Mouse (Mus musculus) olfactory bulb, adult 2 months (tissue): ENCODE data around the gene Gba2. TPM values are rescaled to one million over a fixed set of nuclear protein-coding genes. Genes with fewer than 3 reads are reported as not detected.
A peak's percentile ranks its signal among the peaks of the same experiment; 100 is the strongest.
"Not testable (repeated sequence)": the region's sequence is repeated elsewhere in the genome, so short reads cannot be mapped to it uniquely, and the experiment has no call there.

Source experiments
- H3K27ac ChIP-seq: fragments of 200-500 bp; 2 replicates; pipeline ENCODE4 v1.5.1; 2012; ENCODE audit warnings: low read depth, low read length; ENCODE audit not compliant: insufficient read depth
- H3K4me1 ChIP-seq: fragments of 200-500 bp; 2 replicates; pipeline ENCODE4 v1.6.1; 2012; ENCODE audit warnings: low read length; ENCODE audit not compliant: control insufficient read depth, insufficient read depth
- H3K4me3 ChIP-seq: fragments of 200-500 bp; 2 replicates; pipeline ENCODE4 v1.5.1; 2012; ENCODE audit warnings: mild to moderate bottlenecking, low read depth, low read length, moderate library complexity; ENCODE audit not compliant: insufficient read depth
- CTCF ChIP-seq: fragments of 200-500 bp; IDR thresholded peaks from 2 replicates; pipeline ENCODE4 v1.5.1; 2012; ENCODE audit warnings: low read depth, mild to moderate bottlenecking, low read length, moderate library complexity; ENCODE audit not compliant: insufficient read depth
- POLR2A ChIP-seq: fragments of 200-500 bp; IDR thresholded peaks from 2 replicates; pipeline ENCODE4 v1.6.1; 2012; ENCODE audit warnings: mild to moderate bottlenecking, low read depth, low read length, moderate library complexity; ENCODE audit not compliant: insufficient read depth
- WGBS: fragments of 180-500 bp; shearing (Covaris S2); methylation state at CpG from one replicate; pipeline ENCODE4 v1.1.7; 2018; 5-methylcytosine and 5-hydroxymethylcytosine counted together
- polyA plus RNA-seq: library from polyadenylated mRNA; stranded (reverse); fragments of >200 nt; gene quantifications from 2 replicates; pipeline ENCODE4 v1.2.4, GENCODE M21; 2012; ENCODE audit warnings: low replicate concordance; ENCODE audit not compliant: missing spikeins, insufficient read depth, insufficient read length

Gene Gba2
- polyA plus RNA-seq, 1 experiment = not detected

DNA sequence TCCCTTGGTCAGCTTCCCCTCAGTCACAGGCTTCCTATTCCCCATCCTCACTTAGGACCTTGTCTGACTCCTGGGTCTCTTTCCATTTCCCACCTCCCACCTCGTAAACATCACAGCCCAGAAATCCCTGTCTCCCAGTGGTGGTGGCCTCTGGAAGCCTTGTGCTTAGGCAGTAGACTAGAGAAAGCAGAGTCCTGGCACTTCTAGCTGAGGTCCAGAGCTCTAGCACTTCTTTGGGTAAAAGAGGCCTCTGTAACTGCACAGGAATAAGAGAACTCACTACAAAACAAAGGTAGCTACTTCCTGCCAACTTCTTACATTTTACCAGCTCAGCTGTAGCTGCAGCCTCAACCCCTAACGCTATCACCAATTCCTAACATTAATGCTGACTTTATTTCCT lies 17.7 kb downstream of the Gba2 start:
- peaks cover 33% of the 10 kb centered on the region for H3K4me1 ChIP-seq
- H3K27ac ChIP-seq = no peak overlapping the region
- TF ChIP-seq CTCF (no peak), POLR2A (no peak)
- H3K4me3 ChIP-seq = peak overlapping the region; percentile 28
- 16% methylated on average over 2 of the region's 2 CpGs for WGBS

DNA sequence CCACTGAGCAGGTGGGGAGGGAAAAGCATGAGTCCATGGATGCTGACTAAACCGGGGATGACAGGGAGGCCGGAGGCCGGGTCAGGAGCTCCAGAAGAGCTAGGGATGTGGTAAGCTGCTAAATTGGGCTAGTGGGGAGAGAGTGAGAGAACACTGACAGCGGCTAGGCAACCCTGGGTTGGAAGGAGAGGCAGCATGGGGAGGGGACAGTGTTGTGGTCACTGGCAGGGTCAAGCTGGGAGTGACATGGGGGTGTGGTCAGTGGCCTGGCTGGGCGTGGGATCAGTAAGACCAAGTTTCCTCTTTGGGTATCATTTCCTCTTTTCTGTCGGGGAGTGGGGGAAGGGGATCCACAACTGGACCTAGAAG lies 18.4 kb downstream of the Gba2 start:
- no peak overlapping the region; the same call in 1 of the 2 replicates for H3K4me3 ChIP-seq
- TF ChIP-seq CTCF = no peak
- no peak for TF ChIP-seq POLR2A
- H3K27ac ChIP-seq = no peak overlapping the region
- H3K4me1 ChIP-seq = peaks cover 33% of the 10 kb centered on the region
- WGBS = 60% methylated on average over 6 of the region's 6 CpGs

DNA sequence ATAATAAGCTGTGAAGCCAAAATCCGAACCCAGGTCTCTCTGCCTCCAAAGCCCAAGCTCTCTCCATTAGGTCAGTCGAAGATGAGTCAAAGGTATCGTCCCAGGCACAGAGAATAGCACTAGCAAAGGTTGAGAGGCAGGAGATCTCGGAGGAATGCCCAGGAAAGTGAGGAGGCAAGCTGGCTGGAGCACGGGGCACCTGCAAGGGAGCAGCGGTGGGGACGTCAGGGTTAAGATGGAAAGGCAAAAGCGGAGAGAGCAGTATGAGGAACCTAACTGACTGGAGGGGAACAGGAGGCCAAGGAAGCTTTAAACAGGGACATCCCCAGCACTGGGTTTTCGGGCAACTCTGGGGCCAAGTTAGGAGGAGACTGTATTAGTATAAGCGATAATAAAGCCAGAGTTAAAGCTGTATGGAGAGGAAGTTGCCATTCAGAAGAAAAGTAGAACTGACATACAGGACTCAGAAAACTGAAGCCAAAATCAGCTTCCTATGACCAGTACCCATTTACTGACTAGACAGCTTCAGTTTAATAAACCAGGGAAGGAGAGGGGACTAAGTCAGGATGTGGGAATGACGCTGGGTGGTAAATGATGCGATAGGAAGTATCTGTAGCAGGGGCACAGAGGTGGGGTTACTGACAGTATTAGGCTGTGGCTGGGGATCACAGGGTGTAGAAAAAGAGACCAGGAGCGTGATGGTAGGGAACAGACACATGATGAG lies 19.0 kb downstream of the Gba2 start:
- Histone ChIP-seq H3K4me3 (no peak overlapping the region; the same call in 1 of the 2 replicates), H3K4me1 (peaks cover 33% of the 10 kb centered on the region), H3K27ac (peak overlapping the region; percentile 62)
- no peak for TF ChIP-seq CTCF
- no peak for TF ChIP-seq POLR2A
- 79% methylated on average over 13 of the region's 13 CpGs for WGBS

DNA sequence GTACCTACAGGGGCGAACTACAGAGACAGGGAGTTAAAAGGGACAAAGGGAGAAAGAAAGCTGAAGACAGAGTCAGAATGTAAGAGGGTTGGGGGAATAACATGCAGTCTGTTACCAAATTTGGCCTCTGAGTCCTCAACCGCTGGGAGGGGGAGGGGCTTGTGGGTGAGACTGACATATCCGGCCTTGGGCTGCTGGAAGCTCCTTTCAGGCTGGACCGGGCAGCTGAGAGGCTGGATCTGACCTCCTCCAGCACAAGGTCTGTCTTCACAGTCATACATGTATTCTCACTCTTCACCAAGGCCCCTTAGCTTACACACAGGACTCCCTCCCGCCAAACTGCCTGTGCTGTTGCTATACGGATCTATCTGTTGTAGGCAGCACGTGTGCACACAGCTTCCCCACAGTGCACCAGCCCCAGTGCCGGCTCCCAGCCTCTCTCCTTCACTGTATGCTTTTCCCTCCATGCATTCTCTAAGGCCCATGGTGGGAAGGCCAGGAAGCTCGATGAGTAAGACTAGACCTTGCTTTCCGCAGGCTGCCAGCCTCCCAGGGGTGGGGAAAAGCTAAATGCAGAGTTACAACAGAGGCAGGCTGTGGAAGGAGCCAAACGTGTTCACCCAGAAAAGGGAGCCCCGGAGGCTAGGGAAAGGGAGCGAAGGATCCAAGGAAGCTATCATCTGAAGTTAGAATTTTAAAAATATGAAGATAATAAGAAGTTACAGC lies 19.9 kb downstream of the Gba2 start:
- 28% methylated on average over 13 of the region's 13 CpGs for WGBS
- peak overlapping the region; percentile 15; the same call in 1 of the 2 replicates for H3K4me3 ChIP-seq
- H3K4me1 ChIP-seq = peaks cover 33% of the 10 kb centered on the region
- peak overlapping the region; percentile 86 for H3K27ac ChIP-seq
- TF ChIP-seq CTCF (no peak), POLR2A (no peak)

DNA sequence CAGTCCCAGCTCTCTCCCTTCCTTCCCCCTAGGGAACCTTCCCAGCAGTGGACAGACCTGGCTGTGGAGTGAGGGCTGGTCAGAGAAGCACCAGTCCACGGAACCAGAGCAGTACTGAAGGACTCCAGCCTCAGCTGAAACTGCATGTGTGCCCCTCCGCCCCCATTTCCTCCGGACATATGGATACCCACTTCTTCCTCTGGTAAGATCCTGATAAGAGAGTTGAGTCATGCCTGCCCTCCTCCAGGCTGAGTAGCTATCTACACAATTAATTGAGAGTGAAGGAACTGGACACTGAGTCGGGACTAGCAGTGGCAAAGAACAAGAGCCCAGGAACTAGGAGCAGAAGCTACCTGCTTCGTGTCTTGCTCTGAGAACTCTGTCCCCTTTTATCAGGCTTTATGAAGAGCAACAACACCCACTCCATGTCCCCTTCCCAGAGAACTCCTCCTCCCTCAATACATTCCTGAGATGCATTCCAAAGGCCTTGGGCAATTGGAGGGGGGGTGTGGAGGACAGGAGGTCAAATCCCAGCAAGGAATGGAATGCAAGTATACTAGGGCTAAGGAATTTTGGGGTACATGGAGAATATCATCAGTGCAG lies 20.5 kb downstream of the Gba2 start:
- H3K4me1 ChIP-seq = peaks cover 30% of the 10 kb centered on the region
- WGBS = 60% methylated on average over 5 of the region's 5 CpGs
- H3K4me3 ChIP-seq = no peak overlapping the region
- H3K27ac ChIP-seq = peak overlapping the region; percentile 1; the same call in 1 of the 2 replicates
- TF ChIP-seq CTCF (no peak), POLR2A (no peak)

DNA sequence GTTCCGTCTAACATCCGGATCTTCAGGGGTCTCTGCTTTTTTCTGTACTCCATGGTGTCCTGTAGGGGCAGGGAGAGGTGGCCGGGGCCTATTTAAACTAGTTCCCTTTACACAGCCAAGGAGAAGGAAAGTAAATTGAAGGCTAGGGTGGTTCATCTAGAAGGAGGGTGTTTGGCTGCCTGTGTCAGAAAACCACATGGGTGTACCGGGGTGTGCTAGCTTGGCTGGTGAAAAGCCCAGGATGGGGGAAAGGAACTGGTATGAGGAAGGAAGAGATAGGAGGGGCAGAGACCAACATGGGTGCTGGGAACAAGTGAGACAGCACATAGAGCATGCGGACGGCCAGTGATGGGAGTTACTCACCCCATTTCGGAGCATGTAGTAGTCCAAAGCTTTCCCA lies 22.7 kb downstream of the Gba2 start:
- peaks cover 28% of the 10 kb centered on the region for H3K4me1 ChIP-seq
- no peak overlapping the region for H3K4me3 ChIP-seq
- 97% methylated on average over 7 of the region's 7 CpGs for WGBS
- H3K27ac ChIP-seq = no peak overlapping the region
- no peak for TF ChIP-seq CTCF
- TF ChIP-seq POLR2A = no peak

DNA sequence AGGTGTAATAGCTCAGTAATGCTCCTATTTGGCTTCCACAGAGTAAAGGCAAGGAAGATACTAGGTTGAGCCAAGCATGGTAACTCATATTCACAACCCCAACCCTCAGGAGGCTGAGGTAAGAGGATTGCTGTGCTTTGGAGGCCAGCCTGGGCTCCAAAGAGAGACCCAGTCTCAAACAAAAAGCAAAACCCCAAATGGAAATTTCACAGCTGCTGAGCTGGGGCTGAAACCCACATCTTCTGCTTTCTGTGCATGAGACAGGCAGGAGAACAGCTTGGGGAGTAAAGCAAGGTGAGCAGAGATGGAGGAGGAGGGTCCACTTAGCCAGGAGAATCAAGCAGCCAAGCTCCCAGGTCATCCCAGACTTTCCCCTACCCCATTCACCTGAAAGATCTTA lies 24.8 kb downstream of the Gba2 start:
- Histone ChIP-seq H3K4me1 (peaks cover 13% of the 10 kb centered on the region), H3K4me3 (no peak overlapping the region), H3K27ac (no peak overlapping the region)
- TF ChIP-seq POLR2A (no peak), CTCF (no peak)

DNA sequence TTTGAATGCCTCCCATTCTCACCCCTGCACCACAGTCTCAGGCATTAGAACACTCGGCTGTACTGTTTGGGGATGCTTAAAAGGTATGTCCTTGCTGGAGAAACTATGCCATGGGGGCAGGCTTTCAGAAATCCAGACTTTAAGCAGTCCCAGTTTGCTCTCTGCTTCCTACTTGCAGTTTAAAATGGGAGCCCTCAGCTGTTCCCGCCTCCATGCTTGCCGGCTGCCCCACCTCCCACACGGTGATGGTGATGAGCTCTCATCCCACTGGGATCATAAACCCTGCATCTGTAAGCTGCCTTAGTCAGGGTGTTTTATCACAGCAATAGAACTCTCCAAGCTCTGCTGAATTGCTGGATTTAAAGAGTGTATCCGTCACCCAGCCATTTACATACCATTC lies 26.2 kb downstream of the Gba2 start:
- Histone ChIP-seq H3K27ac (no peak overlapping the region), H3K4me1 (peaks cover 2% of the 10 kb centered on the region), H3K4me3 (no peak overlapping the region)
- TF ChIP-seq POLR2A (no peak), CTCF (no peak)
- WGBS = 82% methylated on average over 5 of the region's 5 CpGs

DNA sequence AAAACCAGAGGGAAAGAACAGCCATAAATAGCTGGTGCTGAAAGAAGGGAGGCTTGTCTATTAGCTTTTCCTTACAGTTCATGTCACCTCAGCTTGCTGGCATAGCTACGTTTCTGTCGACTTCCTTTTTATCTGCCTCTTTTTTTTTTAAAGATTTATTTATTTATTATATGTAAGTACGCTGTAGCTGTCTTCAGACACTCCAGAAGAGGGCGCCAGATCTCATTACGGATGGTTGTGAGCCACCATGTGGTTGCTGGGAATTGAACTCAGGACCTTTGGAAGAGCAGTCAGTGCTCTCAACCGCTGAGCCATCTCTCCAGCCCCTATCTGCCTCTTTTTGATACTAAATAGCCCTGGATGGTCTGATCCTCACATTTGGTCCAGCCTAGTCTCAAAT lies 26.8 kb downstream of the Gba2 start:
- H3K27ac ChIP-seq, H3K4me1 ChIP-seq, H3K4me3 ChIP-seq: not testable (repeated sequence)
- 91% methylated on average over 6 of the region's 6 CpGs for WGBS
